Mouse (Mus musculus): ENCODE results near the gene Clca4b. TPM values are rescaled to one million over a fixed set of nuclear protein-coding genes. Genes with fewer than 3 reads are reported as not detected.
"Not testable (repeated sequence)": the region's sequence is repeated elsewhere in the genome, so short reads cannot be mapped to it uniquely, and the experiment has no call there.

Clca4b gene
- not detected for total RNA-seq (2021)
- long read RNA-seq, experiment 1 = 0 reads
- long read RNA-seq, experiment 2 = 0 reads

GRCm38 (mm10) chr3:144932335-144932734, at the start of gene Clca4b:
TSS of gene Clca4b (minus strand) at chr3:144932529.
- no peak for DNase-seq

- DNase-seq = no peak
Observed at GRCm38 (mm10) chr3:144980551-144980950, 48.2 kb upstream of the Clca4b start.

DNA sequence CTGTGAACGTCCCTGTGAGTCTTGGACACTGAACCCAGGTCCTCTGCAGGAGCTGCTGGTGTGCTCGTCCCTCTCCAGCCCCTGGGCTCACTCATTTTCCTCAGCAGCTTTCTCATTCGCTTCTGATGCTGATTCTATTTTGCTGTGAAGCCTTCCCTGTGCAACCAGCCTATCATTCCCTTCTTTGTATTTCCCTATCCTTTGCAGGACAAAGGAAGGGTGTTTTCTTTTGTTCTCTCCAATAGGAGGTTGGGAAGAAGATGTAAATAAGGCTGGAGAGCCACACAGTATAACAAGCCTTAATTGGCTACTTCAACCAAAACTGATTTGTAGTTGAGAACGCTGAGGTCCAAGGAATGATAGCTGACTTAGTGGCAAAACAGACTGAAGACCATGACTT, 45.3 kb upstream of the Clca4b start:
- DNase-seq = no peak

DNA sequence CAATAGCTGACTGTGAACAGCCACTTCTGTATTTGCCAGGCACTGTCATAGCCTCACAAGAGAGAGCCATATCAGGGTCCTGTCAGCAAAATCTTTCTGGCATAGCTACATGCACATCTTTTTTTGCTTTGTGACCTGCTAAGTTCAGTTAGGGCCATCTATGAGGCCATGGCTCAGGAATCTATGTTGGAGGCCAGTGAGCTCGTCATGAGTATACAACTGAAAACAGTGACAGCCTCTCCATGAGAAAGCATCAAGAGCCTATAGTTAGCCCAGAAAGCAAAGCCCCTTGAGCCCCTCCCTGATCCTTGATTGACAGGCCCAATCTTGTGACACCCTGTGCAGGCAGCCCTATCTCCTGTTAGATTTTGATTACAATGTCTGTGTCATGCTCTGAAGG, 43.8 kb upstream of the Clca4b start:
- no peak for DNase-seq

GRCm38 (mm10) chr3:144974945-144975344, 42.6 kb upstream of the Clca4b start, which contains the start of gene Clca4a:
TSS of gene Clca4a (minus strand) at chr3:144975045.
- no peak for DNase-seq

DNA sequence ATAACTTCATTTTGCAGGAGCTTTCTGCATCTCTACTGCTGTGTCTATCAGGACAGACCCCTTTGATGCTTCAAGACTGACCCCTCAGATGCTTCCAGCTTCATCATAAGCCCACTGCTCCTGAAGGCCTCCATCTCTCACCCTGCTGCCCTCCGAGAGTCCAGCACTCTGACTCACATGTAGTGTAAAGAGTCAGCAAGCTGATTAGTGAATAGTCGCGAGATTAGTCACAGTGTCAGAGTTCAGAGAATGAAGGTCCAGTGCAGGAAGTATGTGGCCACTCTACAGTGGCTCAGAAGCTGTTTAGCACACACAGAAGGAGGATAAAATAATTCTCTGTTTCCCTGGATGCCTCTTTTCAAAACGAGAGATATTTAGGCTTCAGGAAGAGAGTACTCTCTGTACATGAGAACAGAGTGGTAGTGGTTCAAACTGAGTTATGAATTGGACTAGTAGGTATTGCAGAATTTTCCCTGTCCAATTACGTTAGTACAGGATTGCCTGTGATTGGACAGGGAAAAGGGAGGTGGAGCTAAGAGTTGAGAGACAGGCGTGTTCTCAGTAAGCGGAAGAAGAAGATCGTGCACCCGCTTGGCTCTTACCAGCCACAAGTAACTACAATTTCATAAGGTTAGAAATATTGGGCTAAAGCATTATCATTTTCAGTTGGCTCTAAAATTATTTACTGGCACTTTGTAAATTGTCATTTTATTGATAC, 39.4 kb upstream of the Clca4b start:
- DNase-seq = peak; percentile 10

DNA sequence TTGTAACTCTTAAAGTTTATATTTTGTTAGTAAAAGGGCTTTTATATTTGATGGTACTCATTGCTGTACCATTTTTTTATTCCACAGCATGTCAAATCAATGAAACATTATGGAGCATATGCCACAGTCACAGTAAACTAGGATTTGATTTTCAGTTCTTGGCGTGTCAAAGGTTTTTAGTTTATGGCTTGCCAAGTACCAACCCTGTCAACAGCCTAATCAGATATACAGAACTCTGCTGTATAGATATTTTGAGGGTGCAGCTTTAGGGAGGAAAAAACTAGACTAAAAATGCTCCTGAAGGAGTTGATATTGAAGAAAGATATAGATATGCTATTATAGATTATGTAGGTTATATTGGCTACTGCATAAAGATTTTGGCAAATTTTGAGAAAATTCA, 37.4 kb upstream of the Clca4b start:
- DNase-seq = no peak

- no peak for DNase-seq
Observed at GRCm38 (mm10) chr3:144966074-144966473, 33.7 kb upstream of the Clca4b start.

- DNase-seq = peak; percentile 4
Observed at GRCm38 (mm10) chr3:144950829-144951228, 18.5 kb upstream of the Clca4b start.

DNA sequence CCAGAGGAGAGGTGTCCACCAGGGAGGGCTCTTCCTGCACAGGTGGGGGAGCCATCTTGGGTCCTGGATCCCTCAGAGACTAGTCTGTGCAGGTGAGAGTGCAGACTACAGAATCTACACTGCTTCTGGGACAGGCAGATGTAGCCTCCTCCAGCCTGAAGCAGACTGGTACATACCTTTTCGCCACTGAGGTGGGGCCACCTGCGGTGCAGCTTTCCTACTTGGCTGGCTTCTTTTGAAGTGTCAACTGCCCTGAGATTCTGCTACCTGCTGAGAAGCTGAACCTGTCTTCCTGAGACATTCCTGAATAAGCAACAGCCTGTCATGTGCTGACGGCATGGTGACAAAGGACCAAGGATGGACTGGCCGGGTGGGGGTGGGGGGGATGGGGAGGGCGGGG, 15.0 kb upstream of the Clca4b start:
- not testable (repeated sequence) for DNase-seq

- DNase-seq = not testable (repeated sequence)
Observed at GRCm38 (mm10) chr3:144933625-144934024, 1.3 kb upstream of the Clca4b start.

DNA sequence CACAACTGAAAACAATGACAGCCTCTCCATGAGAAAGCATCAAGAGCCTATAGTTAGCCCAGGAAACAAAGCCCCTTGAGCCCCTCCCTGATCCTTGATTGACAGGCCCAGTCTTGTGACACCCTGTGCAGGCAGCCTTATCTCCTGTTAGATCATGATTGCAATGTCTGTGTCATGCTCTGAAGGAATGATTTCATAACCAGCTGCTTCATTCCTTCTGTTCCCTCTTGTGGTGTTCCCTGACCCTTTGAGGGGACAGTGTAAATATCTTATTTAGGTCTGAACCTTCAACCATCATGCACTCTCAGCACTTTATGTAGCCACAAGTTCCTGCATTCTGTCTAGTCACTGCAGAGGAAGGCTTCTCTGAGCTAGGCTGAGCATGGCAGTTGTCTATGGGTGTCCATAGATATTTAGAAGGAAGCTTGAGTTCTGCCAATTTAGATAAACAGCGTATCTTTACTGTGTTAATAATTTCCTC, 722 bp upstream of the Clca4b start:
- no peak for DNase-seq

GRCm38 (mm10) chr3:144914014-144914413, 18.3 kb downstream of the Clca4b start:
- no peak for DNase-seq

GRCm38 (mm10) chr3:144897042-144897678, 35.2 kb downstream of the Clca4b start:
- no peak for DNase-seq

DNA sequence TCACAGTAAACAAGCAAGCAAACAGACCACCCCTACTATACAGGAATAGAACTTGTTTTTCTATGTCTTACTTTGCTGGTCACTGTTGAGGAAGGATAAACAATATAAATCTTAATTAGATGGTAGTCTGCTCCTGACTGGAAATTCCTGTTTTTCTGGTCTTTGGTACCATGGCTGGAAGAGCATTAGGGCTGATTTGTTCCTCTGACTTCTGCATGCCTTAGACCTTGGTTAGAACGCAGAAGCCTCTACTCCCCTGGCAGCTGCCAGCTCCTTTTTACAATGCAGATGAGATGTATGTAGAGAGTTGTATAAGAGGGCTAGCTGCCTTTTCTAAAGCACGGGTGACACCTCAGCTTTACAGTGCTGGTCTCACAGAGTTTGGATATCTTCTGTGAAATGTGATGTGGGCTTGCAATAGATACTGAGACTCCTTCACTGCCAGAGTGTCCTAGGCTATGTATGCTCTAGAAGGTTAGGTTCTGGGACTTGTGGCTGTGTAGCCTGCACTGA, 42.0 kb downstream of the Clca4b start:
- DNase-seq = no peak

DNA sequence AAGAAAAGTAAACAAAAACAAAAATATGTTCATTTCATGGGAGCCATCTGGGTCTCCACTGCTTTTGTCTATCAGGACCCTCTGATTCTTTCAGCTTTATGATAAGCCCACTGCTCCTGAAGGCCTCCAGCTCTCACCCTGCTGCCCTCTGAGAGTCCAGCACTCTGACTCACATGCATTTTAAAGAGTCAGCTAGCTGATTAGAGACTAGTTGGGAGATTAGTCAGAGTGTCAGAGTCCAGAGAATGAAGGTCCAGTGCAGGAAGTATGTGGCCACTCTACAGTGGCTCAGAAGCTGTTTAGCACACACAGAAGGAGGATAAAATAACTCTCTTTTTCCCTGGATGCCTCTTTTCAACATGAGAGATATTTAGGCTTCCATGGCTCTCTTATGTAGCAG, 45.4 kb downstream of the Clca4b start:
- no peak for DNase-seq

DNA sequence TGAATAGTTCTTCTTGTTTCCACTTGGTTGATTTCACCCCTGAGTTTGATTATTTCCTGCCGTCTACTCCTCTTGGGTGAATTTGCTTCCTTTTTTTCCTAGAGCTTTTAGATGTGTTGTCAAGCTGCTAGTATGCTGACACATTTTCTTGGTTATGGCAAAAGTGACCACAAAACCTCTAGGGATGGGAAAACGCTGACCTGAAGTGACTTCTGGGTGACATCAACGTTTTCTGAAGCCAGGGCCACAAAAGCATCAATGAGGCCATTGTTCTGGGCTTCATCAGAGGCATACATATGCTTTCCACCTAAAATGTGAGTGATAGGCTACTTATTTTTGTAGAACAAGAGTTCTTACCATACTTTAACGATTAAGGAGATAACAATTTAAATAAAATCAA, 60.3 kb downstream of the Clca4b start:
- DNase-seq = not testable (repeated sequence)

Other genes starting within 250 kb of the Clca4b start
- 100 to 1,000 TPM; 271 to 286 TPM for gene Sh3glb1, start 212.2 kb downstream of the Clca4b start, total RNA-seq (2021)
- gene Clca3a1, start 171.6 kb downstream of the Clca4b start, total RNA-seq (2021) = 1 to 10 TPM; 9.3 to 9.6 TPM
- gene Clca3a2, start 113.0 kb downstream of the Clca4b start, total RNA-seq (2021) = under 1 TPM; 0.12 to 0.21 TPM
- gene Clca3b, start 83.2 kb downstream of the Clca4b start, total RNA-seq (2021) = not detected
- gene Clca4a, start 42.5 kb upstream of the Clca4b start, total RNA-seq (2021) = not detected
- not detected for gene Clca1, start 100.2 kb upstream of the Clca4b start, total RNA-seq (2021)
- gene Clca2, start 166.9 kb upstream of the Clca4b start, total RNA-seq (2021) = under 1 TPM; 0.33 to 0.70 TPM
- gene Odf2l, start 186.1 kb upstream of the Clca4b start, total RNA-seq (2021) = 10 to 100 TPM; 14.0 to 24.4 TPM

All from adrenal gland, postnatal 10 days (tissue).